Mouse (Mus musculus) adrenal gland, postnatal 14 days (tissue): ENCODE results near the gene Lrfn2. TPM values are rescaled to one million over a fixed set of nuclear protein-coding genes. Genes with fewer than 3 reads are reported as not detected.
A peak's percentile ranks its signal among the peaks of the same experiment; 100 is the strongest.

ENCODE experiments used
- DNase-seq: peaks from one replicate; pipeline ENCODE4 v3.0.0; 2021; ENCODE audit warnings: mixed read lengths
- total RNA-seq: library from RNA; stranded (reverse); gene quantifications from 2 replicates; pipeline ENCODE4 v1.2.3, GENCODE M21; 2021

Lrfn2 gene
- total RNA-seq, 1 experiment from 2014 or later, result 0.48 TPM

DNA sequence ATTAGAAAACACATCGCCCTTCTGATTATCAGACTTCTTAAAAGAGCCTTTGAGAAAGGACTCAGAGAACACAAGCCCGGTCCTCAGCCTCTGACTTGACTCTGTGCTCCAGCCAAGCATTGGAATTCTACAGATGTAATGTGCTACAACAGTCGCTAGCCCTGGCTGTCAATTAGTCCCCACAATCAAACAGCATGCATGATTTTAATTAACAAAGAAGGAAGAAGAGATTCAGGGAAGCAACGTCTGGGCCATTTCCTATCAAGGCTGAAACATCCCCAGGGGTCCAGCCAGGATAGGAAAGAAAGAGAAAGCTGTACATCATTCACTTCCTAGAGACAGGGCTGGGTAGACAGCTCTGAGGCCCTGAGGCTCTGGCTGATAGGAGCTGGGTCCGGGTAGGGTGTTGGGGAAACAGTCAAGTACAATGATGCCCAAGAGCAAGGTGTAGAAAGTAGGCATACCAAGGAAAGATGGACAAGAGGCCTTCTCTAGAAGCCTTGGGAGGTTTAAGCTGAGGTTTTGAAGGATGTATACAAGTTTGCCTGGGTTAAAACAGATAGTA is 101.6 kb downstream of the Lrfn2 start:
- DNase-seq, result no peak

GRCm38 (mm10) chr17:49035052-49035451 is 102.9 kb downstream of the Lrfn2 start:
- DNase-seq, result no peak

GRCm38 (mm10) chr17:49037163-49037950 is 105.2 kb downstream of the Lrfn2 start:
- no peak for DNase-seq

DNA sequence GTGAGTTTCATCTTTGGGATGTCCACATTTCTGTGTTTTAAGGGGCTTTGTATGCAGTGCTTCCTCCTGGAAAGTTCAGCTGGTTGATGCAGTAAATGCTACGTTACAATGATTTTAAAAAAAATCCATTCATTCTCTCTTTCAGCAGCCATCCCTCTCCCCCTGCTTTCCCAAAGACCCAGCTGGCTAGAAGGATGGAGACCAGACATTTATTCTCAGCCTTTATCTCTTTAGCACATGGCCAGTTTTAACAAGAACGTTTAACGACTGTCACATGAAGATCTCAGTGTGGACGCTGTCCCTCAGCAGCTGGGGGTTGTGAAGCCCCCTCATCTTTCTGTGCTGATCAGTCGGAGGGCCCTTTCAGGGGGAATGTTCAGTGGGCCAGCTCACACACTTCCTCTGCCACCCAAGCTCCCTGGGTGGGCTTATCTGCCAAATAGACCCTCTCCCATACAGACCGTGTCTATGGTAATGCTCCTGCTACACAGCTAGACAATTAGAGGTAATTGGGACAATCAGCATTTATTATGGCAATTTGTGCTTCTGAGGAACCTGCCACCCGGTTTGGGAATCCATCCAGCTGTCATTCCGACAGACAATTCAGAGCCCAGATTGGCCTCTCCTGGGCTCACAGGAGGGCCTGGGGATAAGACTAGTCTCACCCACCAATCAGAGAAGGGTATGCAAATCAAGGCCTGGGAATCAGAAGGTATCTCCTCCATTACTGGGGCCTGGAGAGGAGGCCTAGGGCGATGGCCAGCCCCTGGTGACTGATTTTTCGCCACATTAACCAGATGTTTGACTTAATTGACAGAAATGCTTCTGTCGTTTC is 111.8 kb downstream of the Lrfn2 start:
- DNase-seq, result no peak

DNA sequence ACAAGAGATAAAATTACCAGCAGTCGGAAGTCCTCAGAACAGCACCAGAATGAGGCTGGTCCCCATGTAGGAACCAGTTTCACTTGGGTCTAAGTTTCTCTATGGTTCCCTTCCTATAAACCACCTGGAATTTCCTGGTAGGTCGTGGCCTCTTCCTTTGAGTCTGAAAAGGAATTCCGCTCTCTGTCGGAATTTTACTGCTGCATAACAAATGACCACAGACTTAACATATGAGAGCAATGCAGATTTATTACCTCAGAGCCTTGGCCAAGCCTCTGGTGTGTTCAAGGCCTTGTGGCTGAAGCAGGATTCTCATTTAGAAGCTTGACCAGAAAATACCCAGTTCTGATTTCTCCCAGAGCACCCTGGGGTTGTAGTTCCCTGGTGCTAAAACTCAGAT is 115.7 kb downstream of the Lrfn2 start:
- peak; percentile 11 for DNase-seq

DNA sequence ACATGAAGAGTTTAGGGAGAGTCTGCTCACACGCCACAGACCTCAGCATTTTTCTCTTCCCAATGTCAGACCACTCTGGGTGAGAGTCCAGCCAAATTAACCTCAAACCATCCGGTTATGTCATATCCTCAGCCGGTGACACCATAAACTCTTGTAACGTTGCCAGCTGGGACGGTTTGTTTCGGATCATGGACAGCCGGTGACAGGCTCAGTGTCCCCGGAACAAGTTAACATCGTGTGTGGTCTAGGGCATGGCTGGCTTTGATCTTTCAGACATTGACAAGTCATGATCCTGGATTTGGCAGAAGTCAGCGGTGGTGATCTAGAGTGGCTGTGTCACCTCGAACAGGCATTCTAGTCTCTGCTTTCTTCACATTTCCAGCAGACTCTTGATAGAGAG is 119.1 kb downstream of the Lrfn2 start:
- DNase-seq, result peak; percentile 43

GRCm38 (mm10) chr17:49061141-49061540 is 129.0 kb downstream of the Lrfn2 start:
- no peak for DNase-seq

GRCm38 (mm10) chr17:49063789-49064188 is 131.6 kb downstream of the Lrfn2 start:
- no peak for DNase-seq

GRCm38 (mm10) chr17:49064526-49064925 is 132.3 kb downstream of the Lrfn2 start:
- DNase-seq, result no peak

DNA sequence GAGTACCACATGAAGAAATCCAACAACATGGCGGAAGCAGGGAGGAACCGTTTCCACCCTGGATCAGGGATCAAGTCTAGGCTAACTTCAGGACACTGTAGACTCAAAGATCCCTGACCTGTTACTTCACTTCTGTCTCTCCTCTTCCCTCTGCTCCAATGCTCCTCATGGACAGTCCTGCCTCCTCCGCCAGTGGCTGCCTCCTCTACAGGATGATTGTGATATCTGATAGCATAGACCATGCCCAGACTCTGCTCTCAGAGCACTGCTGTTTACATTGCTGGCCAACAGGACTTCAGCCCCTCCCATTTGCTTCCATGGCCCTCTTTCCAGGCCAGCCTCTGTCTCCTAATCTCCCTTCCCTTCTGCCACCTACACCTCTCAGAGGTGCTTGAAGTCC is 132.9 kb downstream of the Lrfn2 start:
- no peak for DNase-seq

- DNase-seq, result peak; percentile 18
Measured at GRCm38 (mm10) chr17:49066748-49067147, 134.6 kb downstream of the Lrfn2 start.

DNA sequence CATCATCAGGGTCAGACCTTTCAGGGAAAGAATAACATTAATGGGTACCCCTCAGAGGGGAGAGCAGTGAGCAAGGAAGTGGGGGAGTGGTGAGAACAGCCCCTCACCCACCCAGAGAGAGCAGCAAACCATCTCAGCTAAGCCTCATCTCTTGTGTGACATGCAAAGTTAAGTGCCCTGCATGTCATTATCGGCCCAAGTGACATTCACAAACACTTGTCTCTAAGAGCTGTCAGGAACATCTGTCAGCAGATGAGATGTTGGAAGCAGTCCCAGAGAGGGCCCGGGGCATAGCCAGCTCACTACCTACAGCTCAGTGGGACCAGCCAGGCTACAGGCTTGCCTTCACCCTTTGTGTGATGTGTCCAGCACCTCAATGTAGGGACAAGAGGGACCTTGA is 146.0 kb downstream of the Lrfn2 start:
- no peak for DNase-seq

DNA sequence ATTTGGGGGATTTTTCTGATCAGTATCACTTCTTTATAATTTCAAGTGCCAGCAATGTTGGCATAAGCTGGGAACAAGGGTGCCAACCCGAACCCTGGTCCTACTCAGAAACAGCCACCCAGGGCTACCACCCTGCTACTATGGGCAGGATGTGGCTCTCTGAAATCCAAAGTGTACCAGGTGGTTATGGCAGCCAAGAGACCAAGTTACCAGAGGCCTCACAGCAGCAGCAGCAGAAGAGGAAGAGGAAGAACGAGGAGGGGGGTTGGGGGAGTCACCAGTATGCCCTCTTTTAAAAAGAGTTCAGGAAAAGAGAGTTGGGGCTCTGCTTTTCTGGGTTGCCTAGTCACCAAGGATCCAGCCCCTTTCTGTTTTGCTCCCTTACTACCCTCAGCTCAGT is 147.5 kb downstream of the Lrfn2 start:
- DNase-seq, result no peak

DNA sequence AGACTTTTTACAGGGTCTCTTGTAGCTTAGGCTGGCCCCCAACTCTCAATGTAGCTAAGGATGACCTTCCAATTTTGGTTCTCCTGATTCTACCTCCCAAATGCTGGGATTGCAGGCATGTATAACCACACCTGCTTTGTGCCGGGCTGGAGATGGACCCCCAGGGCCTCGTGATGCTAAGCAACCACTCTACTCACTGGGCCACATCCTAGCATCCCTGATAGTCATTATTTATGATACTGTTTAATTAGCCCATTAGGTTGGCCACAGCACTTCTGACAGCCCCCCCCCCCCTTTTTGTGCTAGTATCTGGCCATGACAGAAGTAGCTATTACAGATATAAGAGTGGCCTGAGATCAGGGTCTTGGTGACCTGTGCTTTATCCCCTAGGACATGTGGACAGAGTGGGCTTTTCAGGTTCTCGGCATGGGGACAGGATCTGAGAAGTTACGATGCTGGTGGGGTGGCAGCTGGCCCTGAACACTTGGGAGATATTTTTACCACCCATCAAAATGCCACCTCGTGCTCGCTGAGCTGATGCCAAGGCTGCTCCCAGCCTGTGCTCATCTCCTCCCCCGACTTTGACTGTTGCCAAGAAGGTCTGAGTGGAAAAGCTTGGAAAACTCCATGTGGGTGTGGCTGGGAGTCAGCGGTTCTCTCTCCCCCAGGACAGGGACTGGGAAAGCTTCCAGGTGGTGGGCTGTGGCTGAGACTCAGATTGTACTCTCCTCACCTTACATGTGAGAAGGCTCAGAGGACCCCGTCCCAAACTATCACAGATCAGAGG is 151.6 kb downstream of the Lrfn2 start:
- DNase-seq, result peak; percentile 10

DNA sequence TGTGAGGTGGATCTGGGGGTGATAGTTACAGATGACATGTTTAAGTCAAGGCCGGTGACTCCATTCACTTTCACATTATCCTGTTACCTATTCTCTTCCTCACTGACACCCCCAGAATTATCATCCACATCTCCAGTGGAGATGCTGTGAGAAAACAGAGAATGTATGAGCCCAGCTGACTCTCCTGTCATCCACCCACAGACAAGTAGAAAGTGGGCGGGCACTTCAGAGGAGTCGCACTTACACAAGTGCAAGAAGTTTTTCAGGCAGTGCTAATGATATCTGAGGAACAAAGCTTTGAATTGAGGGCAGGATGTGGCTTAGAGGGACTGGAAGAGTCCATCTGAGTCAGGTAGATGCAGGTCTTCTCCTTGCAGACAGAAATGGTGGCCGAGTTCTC is 152.9 kb downstream of the Lrfn2 start:
- no peak for DNase-seq

DNA sequence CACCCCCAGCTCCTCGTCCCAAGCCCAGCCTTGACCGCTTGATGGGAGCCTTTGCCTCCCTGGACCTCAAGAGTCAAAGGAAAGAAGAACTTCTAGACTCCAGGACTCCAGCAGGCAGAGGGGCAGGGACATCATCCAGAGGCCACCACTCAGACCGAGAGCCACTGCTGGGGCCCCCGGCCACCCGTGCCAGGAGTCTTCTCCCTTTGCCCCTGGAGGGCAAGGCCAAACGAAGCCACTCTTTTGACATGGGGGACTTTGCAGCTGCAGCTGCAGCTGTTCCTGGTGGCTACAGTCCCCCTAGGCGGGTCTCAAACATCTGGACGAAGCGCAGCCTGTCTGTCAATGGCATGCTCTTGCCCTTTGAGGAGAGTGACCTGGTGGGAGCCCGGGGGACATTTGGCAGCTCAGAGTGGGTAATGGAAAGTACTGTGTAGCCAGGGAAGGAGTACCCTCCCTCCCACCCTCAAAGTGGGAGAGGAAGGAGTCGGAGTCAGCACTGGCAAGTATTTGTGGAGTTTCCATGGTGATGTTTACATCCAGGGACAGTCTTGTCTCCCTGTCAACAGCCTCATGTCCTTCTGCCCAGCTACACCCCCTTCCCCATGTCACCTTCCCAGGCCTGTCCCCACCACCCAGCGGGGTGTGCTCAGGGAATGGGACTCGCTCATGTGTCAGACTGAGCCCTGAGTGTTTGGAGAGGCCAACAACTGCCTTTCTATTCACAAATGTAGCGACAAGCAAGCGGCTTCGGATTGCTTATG is 164.8 kb downstream of the Lrfn2 start:
- no peak for DNase-seq

DNA sequence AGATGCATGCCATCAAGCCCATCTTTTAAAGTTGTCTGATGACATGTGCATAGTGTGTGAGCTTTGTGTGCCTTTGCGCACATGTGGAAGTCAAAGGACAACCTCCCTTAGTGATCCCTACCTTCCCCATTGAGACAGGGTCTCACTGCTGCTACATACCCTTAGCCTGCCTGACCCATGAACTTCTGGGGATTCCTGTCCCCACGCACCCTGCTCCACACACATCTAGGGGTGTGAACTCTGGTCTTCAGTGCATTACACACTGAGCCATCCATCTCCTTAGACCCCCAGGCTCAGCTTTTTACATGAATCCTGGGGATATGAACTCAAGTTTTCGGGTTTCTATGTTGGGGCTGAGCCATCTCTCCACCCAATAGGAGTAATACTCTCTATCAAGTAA is 179.2 kb downstream of the Lrfn2 start:
- no peak for DNase-seq

GRCm38 (mm10) chr17:49111911-49112310 is 179.7 kb downstream of the Lrfn2 start:
- DNase-seq, result no peak

DNA sequence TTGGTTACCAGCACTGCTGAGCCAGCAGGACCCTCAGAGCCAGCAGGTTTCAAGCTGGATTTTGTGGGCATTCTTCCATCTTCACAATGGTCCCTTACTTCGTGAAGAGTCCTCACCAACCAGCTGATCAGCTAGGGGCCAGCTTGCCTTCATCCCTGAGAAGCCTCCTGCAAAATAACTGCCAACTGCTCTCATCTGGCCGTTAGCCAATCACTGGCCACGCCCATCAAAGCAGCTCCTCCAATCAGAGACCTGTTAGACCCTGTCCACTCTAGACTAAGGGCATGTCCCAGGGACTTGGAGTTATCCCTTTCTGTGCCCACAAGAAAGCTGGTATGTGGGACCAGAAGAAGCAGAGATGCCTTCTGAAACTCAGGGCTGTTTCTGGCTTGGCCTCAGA is 181.2 kb downstream of the Lrfn2 start:
- DNase-seq, result no peak

- DNase-seq, result no peak
Measured at GRCm38 (mm10) chr17:49124166-49124565, 192.0 kb downstream of the Lrfn2 start.

DNA sequence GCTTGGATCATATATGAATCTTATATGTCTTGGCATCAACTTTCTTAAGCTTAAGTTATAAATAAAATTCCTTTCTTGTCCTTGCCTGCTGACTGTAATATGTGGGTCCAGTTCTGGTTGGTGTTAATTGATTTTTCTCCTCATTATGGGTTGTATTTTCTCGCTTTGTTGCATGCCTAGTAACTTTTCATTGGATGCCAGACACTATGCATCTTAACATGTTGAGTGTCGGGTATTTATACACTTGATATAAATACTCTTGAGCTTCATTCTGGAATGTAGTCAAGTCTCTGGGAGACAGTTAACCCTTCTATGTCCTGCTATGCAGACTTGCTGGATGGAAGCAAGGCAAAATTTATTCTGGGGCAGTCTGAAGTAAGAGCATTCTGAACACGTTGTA is 192.5 kb downstream of the Lrfn2 start:
- no peak for DNase-seq
